Comparison of ENCODE assay signal across 26 mouse cellular contexts in the genomic region with DNA sequence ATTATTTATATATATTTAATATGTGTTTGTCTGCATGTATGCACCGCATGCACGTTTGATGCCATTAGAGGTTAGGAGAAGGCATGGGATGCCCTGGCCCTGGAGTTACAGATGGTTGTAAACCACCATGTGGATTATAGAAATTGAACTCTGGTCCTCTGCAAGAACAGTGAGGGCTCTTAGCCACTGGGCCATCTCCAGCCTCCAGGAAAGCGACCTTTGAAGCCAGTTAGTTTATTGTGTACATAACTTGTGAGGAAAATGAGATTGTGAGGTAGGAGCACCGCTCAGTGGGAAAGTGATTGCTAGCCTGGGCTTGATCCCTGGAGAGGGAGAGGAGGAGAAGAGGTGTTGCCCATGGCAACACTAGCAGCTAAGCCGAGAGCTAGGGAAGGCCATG.
"Had no signal": no experiment of that assay in that cellular context is flagged by ENCODE, and none has a peak within 500 bp of the region (broad histone marks: within the 10 kb centered on the region; RNA-seq: fewer than 3 reads in every experiment).

No protein-coding gene starts in this region.

- H3K4me1 ChIP-seq: hindbrain, embryonic 10.5 days; hindbrain, embryonic 12.5 days; kidney, embryonic 15.5 days; limb, embryonic 10.5 days; limb, embryonic 12.5 days; liver, embryonic 13.5 days; liver, embryonic 15.5 days had no signal

- H3K9me3 ChIP-seq: heart, embryonic 10.5 days; heart, embryonic 12.5 days; hindbrain, embryonic 10.5 days; hindbrain, embryonic 12.5 days; kidney, embryonic 15.5 days; limb, embryonic 10.5 days; limb, embryonic 12.5 days; liver, embryonic 13.5 days; liver, embryonic 15.5 days had no signal

- DNase-seq: gastrocnemius, adult 2 months; gastrocnemius, postnatal 10 days; gastrocnemius, postnatal 25 days; heart, adult 18-20 months; heart, postnatal 10 days; heart, postnatal 4 days; kidney, adult 11 months; kidney, adult 2 months; kidney, adult 9 months; kidney, postnatal 14 days; kidney, postnatal 36 days; liver; liver, embryonic 13.5 days had no signal

- H3K27ac ChIP-seq: gastrocnemius, adult 2 months; heart, embryonic 10.5 days; hindbrain, embryonic 10.5 days; hindbrain, embryonic 12.5 days; hindbrain, embryonic 14.5 days; kidney, embryonic 15.5 days; kidney, postnatal 0 days; layer of hippocampus, adult 2 months; left cerebral cortex, adult 2 months; limb, embryonic 10.5 days; limb, embryonic 12.5 days; liver, embryonic 13.5 days; liver, embryonic 15.5 days had no signal

- H3K4me3 ChIP-seq: gastrocnemius, adult 2 months; heart, embryonic 10.5 days; heart, embryonic 12.5 days; hindbrain, embryonic 10.5 days; hindbrain, embryonic 12.5 days; kidney, embryonic 15.5 days; layer of hippocampus, adult 2 months; left cerebral cortex, adult 2 months; limb, embryonic 10.5 days; limb, embryonic 12.5 days; liver, embryonic 13.5 days; liver, embryonic 15.5 days had no signal

- H3K9ac ChIP-seq: heart, embryonic 12.5 days; hindbrain, embryonic 12.5 days; hindbrain, embryonic 14.5 days; kidney, embryonic 15.5 days; limb, embryonic 12.5 days; liver, embryonic 13.5 days; liver, embryonic 15.5 days had no signal

- H3K27me3 ChIP-seq: heart, embryonic 12.5 days; hindbrain, embryonic 12.5 days; kidney, embryonic 15.5 days; limb, embryonic 12.5 days; liver, embryonic 13.5 days; liver, embryonic 15.5 days had no signal

- H3K4me2 ChIP-seq: heart, embryonic 12.5 days; hindbrain, embryonic 12.5 days; hindbrain, embryonic 14.5 days; kidney, embryonic 15.5 days; limb, embryonic 12.5 days; liver, embryonic 11.5 days; liver, embryonic 13.5 days; liver, embryonic 15.5 days had no signal
